Mouse (Mus musculus) liver, adult 2 months (tissue): ENCODE data around the gene Ifitm1. TPM values are rescaled to one million over a fixed set of nuclear protein-coding genes. Genes with fewer than 3 reads are reported as not detected.

Source experiments
- DNase-seq: peaks from one replicate; pipeline ENCODE4 v3.0.0-alpha.2; 2011; ENCODE audit warnings: low read depth, low spot score; ENCODE audit errors: extremely low read depth
- H3K27ac ChIP-seq: fragments of 200-500 bp; replicated peaks from 2 replicates; pipeline ENCODE4 v1.5.1; 2012; ENCODE audit warnings: low read depth, mild to moderate bottlenecking, control low read depth, inconsistent platforms, low read length; ENCODE audit not compliant: insufficient read depth
- H3K27me3 ChIP-seq: fragments of 200-500 bp; 2 replicates; pipeline ENCODE4 v1.6.1; 2012; ENCODE audit warnings: mild to moderate bottlenecking, moderate library complexity, low read length, inconsistent platforms; ENCODE audit not compliant: control insufficient read depth, insufficient read depth
- H3K36me3 ChIP-seq: fragments of 200-500 bp; 2 replicates; pipeline ENCODE4 v1.6.1; 2012; ENCODE audit warnings: low read length, inconsistent platforms; ENCODE audit not compliant: control insufficient read depth, insufficient read depth
- H3K4me1 ChIP-seq: fragments of 200-500 bp; 2 replicates; pipeline ENCODE4 v1.6.1; 2011; ENCODE audit warnings: low read length; ENCODE audit not compliant: control insufficient read depth, insufficient read depth
- H3K4me3 ChIP-seq: fragments of 200-500 bp; 2 replicates; pipeline ENCODE4 v1.5.1; 2011; ENCODE audit warnings: low read depth, mild to moderate bottlenecking, control low read depth, low read length, moderate library complexity; ENCODE audit not compliant: insufficient read depth
- H3K79me2 ChIP-seq: fragments of 200-500 bp; 2 replicates; pipeline ENCODE4 v1.6.1; 2012; ENCODE audit warnings: inconsistent platforms, mild to moderate bottlenecking, low read length, moderate library complexity; ENCODE audit not compliant: control insufficient read depth, insufficient read depth
- H3K9ac ChIP-seq: fragments of 200-500 bp; 2 replicates; pipeline ENCODE4 v1.6.1; 2012; ENCODE audit warnings: low read depth, mild to moderate bottlenecking, control low read depth, inconsistent platforms, low read length
- CTCF ChIP-seq: fragments of 200-500 bp; IDR thresholded peaks from 2 replicates; pipeline ENCODE4 v1.5.1; 2011; ENCODE audit warnings: low read depth, low read length, control low read depth
- POLR2A ChIP-seq: fragments of 200-500 bp; IDR thresholded peaks from 2 replicates; pipeline ENCODE4 v1.6.1; 2011; ENCODE audit warnings: low read length, control low read depth; ENCODE audit not compliant: insufficient read depth; ENCODE audit errors: extremely low read depth
- WGBS: fragments of 180-500 bp; shearing (Covaris S2); methylation state at CpG from one replicate; pipeline ENCODE4 v1.1.7; 2018; 5-methylcytosine and 5-hydroxymethylcytosine counted together
- polyA plus RNA-seq: library from polyadenylated mRNA; depleted of rRNA; stranded (reverse); fragments of >200 nt; gene quantifications from 2 replicates; pipeline ENCODE4 v1.2.3, GENCODE M21; 2012
- total RNA-seq: library from RNA; depleted of rRNA; stranded (reverse); fragments of >200 nt; gene quantifications from 2 replicates; pipeline ENCODE4 v1.2.3, GENCODE M21; 2014

The Ifitm1 gene
- total and polyA plus RNA-seq, 2 experiments = 11.2 to 79.4 TPM

DNA sequence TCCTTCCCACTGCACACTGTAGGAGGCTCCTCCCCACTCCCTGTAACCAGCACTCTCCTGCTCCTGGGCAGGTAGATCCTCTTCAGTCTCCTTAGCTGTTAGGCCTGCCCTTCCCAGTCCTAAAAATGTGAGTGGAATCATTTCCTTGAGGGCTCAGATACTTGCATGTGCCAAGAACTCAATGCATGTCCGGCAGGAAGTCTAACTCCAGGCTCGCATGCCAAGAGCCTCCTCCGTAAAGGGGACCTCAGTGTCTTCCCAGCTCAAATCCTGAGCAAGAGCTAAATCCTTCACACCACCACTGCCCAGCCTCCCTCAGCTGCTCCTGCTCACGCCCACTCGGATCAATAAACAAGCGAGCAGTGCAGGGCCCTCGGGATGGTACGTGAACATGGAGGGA lies 16.0 kb upstream of the Ifitm1 start:
- Histone ChIP-seq H3K4me1 (peaks cover 14% of the 10 kb centered on the region; the same call in 1 of the 2 replicates), H3K4me3 (no peak overlapping the region), H3K27ac (peak overlapping the region; percentile 67), H3K36me3 (no peaks in the 10 kb centered on the region), H3K79me2 (peaks cover 17% of the 10 kb centered on the region), H3K9ac (peak overlapping the region; percentile 44), H3K27me3 (no peaks in the 10 kb centered on the region)
- 36% methylated on average over 8 of the region's 8 CpGs for WGBS
- TF ChIP-seq CTCF = no peak
- no peak for TF ChIP-seq POLR2A
- DNase-seq = no peak

DNA sequence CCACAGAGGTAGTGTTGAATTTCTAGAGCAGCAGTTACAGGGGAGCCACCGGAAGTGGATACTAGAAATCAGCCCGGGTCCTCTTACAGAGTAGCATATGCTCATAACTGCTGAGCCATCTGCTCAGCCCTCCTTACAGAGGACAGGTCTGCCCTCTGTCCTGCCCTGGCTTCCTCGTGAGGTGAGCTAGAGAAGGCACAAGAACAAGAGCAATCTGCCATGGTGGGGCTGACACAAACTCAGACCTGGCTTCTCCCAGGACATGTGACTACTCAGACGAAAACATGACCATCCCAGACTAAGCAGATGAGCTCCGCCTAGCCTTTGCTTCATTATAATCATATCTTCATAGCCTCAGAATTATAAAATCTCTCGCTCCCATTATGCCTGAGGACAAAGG lies 15.3 kb upstream of the Ifitm1 start:
- no peak overlapping the region for H3K4me3 ChIP-seq
- H3K4me1 ChIP-seq = peaks cover 16% of the 10 kb centered on the region; the same call in 1 of the 2 replicates
- no peak for TF ChIP-seq CTCF
- no peak for TF ChIP-seq POLR2A
- H3K79me2 ChIP-seq = peaks cover 17% of the 10 kb centered on the region
- no peaks in the 10 kb centered on the region for H3K27me3 ChIP-seq
- H3K27ac ChIP-seq = peak overlapping the region; percentile 58
- 59% methylated on average over 6 of the region's 6 CpGs for WGBS
- no peaks in the 10 kb centered on the region for H3K36me3 ChIP-seq
- H3K9ac ChIP-seq = peak overlapping the region; percentile 24; the same call in 1 of the 2 replicates
- no peak for DNase-seq

- DNase-seq = no peak
- H3K9ac ChIP-seq = peak overlapping the region; percentile 22; the same call in 1 of the 2 replicates
- H3K4me3 ChIP-seq = no peak overlapping the region
- H3K79me2 ChIP-seq = peaks cover 17% of the 10 kb centered on the region
- no peaks in the 10 kb centered on the region for H3K27me3 ChIP-seq
- TF ChIP-seq POLR2A (no peak), CTCF (no peak)
- 70% methylated on average over 7 of the region's 7 CpGs for WGBS
- H3K27ac ChIP-seq = peak overlapping the region; percentile 72
- H3K4me1 ChIP-seq = peaks cover 15% of the 10 kb centered on the region
- no peaks in the 10 kb centered on the region for H3K36me3 ChIP-seq
Measured at GRCm38 (mm10) chr7:140952441-140952840, 14.6 kb upstream of the Ifitm1 start.

DNA sequence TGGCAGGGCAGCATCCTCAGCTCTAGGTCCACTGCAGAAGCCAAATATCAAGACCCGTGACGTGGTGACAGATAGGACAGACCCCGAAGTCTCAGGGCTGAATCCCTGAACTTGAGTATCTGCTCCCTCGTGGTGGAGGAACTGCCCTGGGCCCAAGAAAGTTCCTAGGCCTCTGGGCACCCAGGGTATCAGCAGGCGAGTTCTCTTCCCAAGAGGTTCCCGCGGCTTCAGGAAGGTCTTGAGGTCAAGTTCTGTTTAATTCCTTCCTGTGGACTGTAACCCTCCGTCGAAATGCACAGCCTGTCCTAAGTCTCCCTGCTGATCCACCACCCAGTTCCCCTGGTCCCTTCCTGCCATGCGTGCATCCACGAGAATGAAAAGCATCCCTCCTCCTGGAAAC lies 13.9 kb upstream of the Ifitm1 start:
- Histone ChIP-seq H3K4me1 (peaks cover 12% of the 10 kb centered on the region), H3K36me3 (no peaks in the 10 kb centered on the region), H3K27ac (peak overlapping the region; percentile 72), H3K27me3 (no peaks in the 10 kb centered on the region), H3K79me2 (peaks cover 17% of the 10 kb centered on the region), H3K4me3 (no peak overlapping the region; the same call in 1 of the 2 replicates), H3K9ac (peak overlapping the region; percentile 30)
- no peak for TF ChIP-seq POLR2A
- TF ChIP-seq CTCF = no peak
- DNase-seq = no peak
- WGBS = 64% methylated on average over 11 of the region's 11 CpGs

DNA sequence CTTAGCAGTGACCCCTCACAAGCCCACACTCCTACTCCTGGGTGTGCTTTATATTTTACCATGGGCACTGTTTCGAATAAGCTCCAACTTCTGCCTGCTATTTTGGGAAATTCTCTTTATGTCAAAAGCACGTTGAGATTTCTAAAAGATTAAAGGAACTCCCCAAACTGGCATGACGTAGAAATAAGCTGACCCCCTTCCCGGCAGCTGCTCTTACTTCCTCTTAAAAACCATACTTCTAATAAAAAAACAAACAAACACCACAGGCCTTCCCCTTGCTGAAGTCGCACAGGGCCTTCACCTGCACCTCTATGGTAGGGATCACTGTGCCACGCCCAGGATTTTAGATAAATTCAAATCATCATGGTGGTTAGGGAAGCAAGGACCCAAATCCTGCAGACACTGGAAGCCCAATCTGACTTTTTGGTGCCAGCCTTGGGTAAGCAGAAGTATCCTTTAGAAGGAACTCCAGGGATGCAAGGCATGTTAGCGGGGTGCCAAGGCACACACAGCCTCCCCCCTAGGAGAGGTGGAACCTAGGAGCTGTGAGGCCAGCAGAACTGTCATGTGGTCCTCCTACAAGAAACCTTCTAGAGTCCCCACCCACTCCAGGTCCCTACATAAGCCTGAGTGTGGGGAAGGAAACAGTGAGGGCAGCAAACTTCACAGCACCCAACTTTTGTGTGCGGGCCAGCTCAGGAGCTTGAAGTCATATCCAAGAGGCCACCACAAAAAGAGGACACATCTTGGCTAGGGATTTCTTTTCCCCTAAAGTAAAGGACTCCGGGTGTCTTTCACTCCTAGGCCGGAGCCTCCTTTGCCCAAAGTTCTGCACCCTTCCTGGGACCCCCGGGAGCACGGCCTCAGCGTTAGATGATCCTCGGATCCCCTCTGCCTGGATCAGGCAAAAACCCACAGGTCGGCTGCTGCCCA lies 13.0 kb upstream of the Ifitm1 start:
- Histone ChIP-seq H3K27me3 (no peaks in the 10 kb centered on the region), H3K36me3 (no peaks in the 10 kb centered on the region), H3K4me3 (peak overlapping the region; percentile 77), H3K4me1 (peaks cover 11% of the 10 kb centered on the region), H3K79me2 (peaks cover 17% of the 10 kb centered on the region), H3K27ac (peak overlapping the region; percentile 95), H3K9ac (peak overlapping the region; percentile 67)
- 40% methylated on average over 15 of the region's 15 CpGs for WGBS
- TF ChIP-seq CTCF = no peak
- TF ChIP-seq POLR2A = no peak
- DNase-seq = no peak

GRCm38 (mm10) chr7:140954733-140955071 lies 12.3 kb upstream of the Ifitm1 start:
- DNase-seq = peak; percentile 58
- WGBS = 2% methylated on average over 9 of the region's 9 CpGs
- H3K27me3 ChIP-seq = no peaks in the 10 kb centered on the region
- no peak for TF ChIP-seq CTCF
- no peak for TF ChIP-seq POLR2A
- H3K9ac ChIP-seq = peak overlapping the region; percentile 88
- no peaks in the 10 kb centered on the region for H3K36me3 ChIP-seq
- peaks cover 17% of the 10 kb centered on the region for H3K79me2 ChIP-seq
- peaks cover 11% of the 10 kb centered on the region for H3K4me1 ChIP-seq
- peak overlapping the region; percentile 95 for H3K27ac ChIP-seq
- peak overlapping the region; percentile 77 for H3K4me3 ChIP-seq
